Mouse (Mus musculus): Measurements from ENCODE around the gene Ddx31.
A peak's percentile ranks its signal among the peaks of the same experiment; 100 is the strongest.

The Ddx31 gene

GRCm38 (mm10) chr2:28912961-28913360 lies 72.8 kb downstream of the Ddx31 start:
- DNase-seq, result no peak

- DNase-seq, result no peak
Observed at GRCm38 (mm10) chr2:28914121-28914520, 73.9 kb downstream of the Ddx31 start.

- DNase-seq, result no peak
Observed at GRCm38 (mm10) chr2:28915104-28915738, 75.0 kb downstream of the Ddx31 start.

- peak; percentile 56 to 71 for DNase-seq
Observed at GRCm38 (mm10) chr2:28915768-28916512, 75.7 kb downstream of the Ddx31 start.

- DNase-seq, result no peak
Observed at GRCm38 (mm10) chr2:28916513-28916865, 76.3 kb downstream of the Ddx31 start, which contains the start of gene Barhl1. Barhl1 (minus strand) TSS chr2:28916668.

GRCm38 (mm10) chr2:28917156-28917517 lies 76.9 kb downstream of the Ddx31 start:
- no peak for DNase-seq

GRCm38 (mm10) chr2:28917518-28918361 lies 77.5 kb downstream of the Ddx31 start:
- DNase-seq, result no peak

GRCm38 (mm10) chr2:28919001-28919400 lies 78.8 kb downstream of the Ddx31 start:
- DNase-seq, result no peak

GRCm38 (mm10) chr2:28923912-28924311 lies 83.7 kb downstream of the Ddx31 start:
- DNase-seq, result peak in 1 of 2 experiments; percentile 42

GRCm38 (mm10) chr2:28930571-28930970 lies 90.4 kb downstream of the Ddx31 start:
- DNase-seq, result no peak

- no peak for DNase-seq
Observed at GRCm38 (mm10) chr2:28938997-28939396, 98.8 kb downstream of the Ddx31 start.

GRCm38 (mm10) chr2:28943666-28944516 lies 103.7 kb downstream of the Ddx31 start:
- DNase-seq, result no peak

GRCm38 (mm10) chr2:28945388-28945787 lies 105.2 kb downstream of the Ddx31 start:
- DNase-seq, result no peak

GRCm38 (mm10) chr2:28946312-28946711 lies 106.1 kb downstream of the Ddx31 start:
- DNase-seq, result no peak

- DNase-seq, result no peak
Observed at GRCm38 (mm10) chr2:28952981-28953380, 112.8 kb downstream of the Ddx31 start.

GRCm38 (mm10) chr2:28954595-28954994 lies 114.4 kb downstream of the Ddx31 start:
- no peak for DNase-seq

Measured in spleen, adult 18-20 months (tissue).